Mouse (Mus musculus): ENCODE measurements around the gene Tmsb4x.

GRCm38 (mm10) chrX:167172256-167172655, 36.9 kb downstream of the Tmsb4x start:
- TF ChIP-seq CTCF (IDR thresholded peaks at IDR 0.05; ENCODE audit: low read depth, low read length) (no peak), POLR2AphosphoS5 (IDR thresholded peaks at IDR 0.05; ENCODE audit: insufficient replicate concordance, low read depth, low read length) (no peak), GATA1 (IDR thresholded peaks at IDR 0.05; ENCODE audit: borderline replicate concordance, low read length) (no peak), TAL1 (conservative IDR thresholded peaks at IDR 0.05; ENCODE audit: low read depth, low read length) (no peak), GATA2 (IDR thresholded peaks at IDR 0.05; ENCODE audit: borderline replicate concordance, low read depth, low read length) (no peak)

Data from G1E (cell line).